Mouse (Mus musculus) limb, embryonic 14.5 days (tissue): ENCODE data around the gene Gm49380. TPM values are rescaled to one million over a fixed set of nuclear protein-coding genes. Genes with fewer than 3 reads are reported as not detected.
A peak's percentile ranks its signal among the peaks of the same experiment; 100 is the strongest.

ENCODE experiments used
- ATAC-seq: fragments of 200-750 bp; cut with Nextera tagmentation; 2 replicates; pipeline ENCODE4 v1.8.0; 2017; ENCODE audit warnings: low read depth, moderate number of reproducible peaks, moderate TSS enrichment; ENCODE audit not compliant: low FRiP score
- DNase-seq: peaks from one replicate; pipeline ENCODE4 v3.0.0-alpha.2; 2015; ENCODE audit warnings: low spot score
- H3K27ac ChIP-seq: fragments of 300-500 bp; sonication (generic); replicated peaks from 2 replicates; pipeline ENCODE4 v1.5.1; 2014; ENCODE audit warnings: low read depth, mild to moderate bottlenecking, low read length, moderate library complexity, mixed read lengths
- H3K27me3 ChIP-seq: fragments of 300-500 bp; sonication (generic); 2 replicates; pipeline ENCODE4 v1.6.1; 2014; ENCODE audit warnings: low read length, mixed read lengths; ENCODE audit not compliant: control insufficient read depth, insufficient read depth
- H3K36me3 ChIP-seq: fragments of 300-500 bp; sonication (generic); 2 replicates; pipeline ENCODE4 v1.6.1; 2014; ENCODE audit warnings: mild to moderate bottlenecking, low read length, moderate library complexity, mixed read lengths; ENCODE audit not compliant: control insufficient read depth, insufficient read depth
- H3K4me1 ChIP-seq: fragments of 300-500 bp; sonication (generic); 2 replicates; pipeline ENCODE4 v1.6.1; 2014; ENCODE audit warnings: antibody characterized with exemption, low read length, mixed read lengths; ENCODE audit not compliant: control insufficient read depth, insufficient read depth
- H3K4me2 ChIP-seq: fragments of 300-500 bp; sonication (generic); replicated peaks from 2 replicates; pipeline ENCODE4 v1.6.1; 2014; ENCODE audit warnings: low read depth, mild to moderate bottlenecking, low read length, moderate library complexity; ENCODE audit not compliant: severe bottlenecking
- H3K4me3 ChIP-seq: fragments of 300-500 bp; sonication (generic); replicated peaks from 2 replicates; pipeline ENCODE4 v1.5.1; 2014; ENCODE audit warnings: low read length
- H3K9ac ChIP-seq: fragments of 300-500 bp; sonication (generic); 2 replicates; pipeline ENCODE4 v1.6.1; 2014; ENCODE audit warnings: mild to moderate bottlenecking, low read depth, low read length, moderate library complexity; ENCODE audit not compliant: severe bottlenecking
- H3K9me3 ChIP-seq: fragments of 300-500 bp; sonication (generic); 2 replicates; pipeline ENCODE4 v1.6.1; 2016; ENCODE audit warnings: low read length; ENCODE audit not compliant: control insufficient read depth
- POLR2A ChIP-seq: fragments of 200-500 bp; IDR thresholded peaks from 2 replicates; pipeline ENCODE4 v1.8.0; 2012; ENCODE audit warnings: inconsistent platforms, mild to moderate bottlenecking, moderate library complexity, borderline replicate concordance; ENCODE audit not compliant: insufficient read depth, insufficient read length; ENCODE audit errors: extremely low read depth
- WGBS: fragments of 180-500 bp; shearing (Covaris S2); extraction: QIAGEN DNeasy Blood & Tissue Kit; methylation state at CpG from one replicate; pipeline ENCODE4 v1.1.7; 2014; 5-methylcytosine and 5-hydroxymethylcytosine counted together
- polyA plus RNA-seq, 2 experiments: library from polyadenylated mRNA; depleted of rRNA in 1 of 2; stranded (reverse) in 1 of 2; unstranded in 1 of 2; fragments of >200 nt; fragmentation: Nextera tagmentation in 1 of 2; extraction: Ambion mirVana in 1 of 2; gene quantifications; 2 replicates each; pipeline versions ENCODE4 v1.2.1 to v1.2.3; 2012 to 2014

Gm49380 gene
- polyA plus RNA-seq, 2 experiments, result 0.23 to 0.49 TPM

- 64% methylated on average over 6 of the region's 6 CpGs for WGBS
- Histone ChIP-seq H3K4me3 (no peak overlapping the region), H3K36me3 (no peaks in the 10 kb centered on the region), H3K4me1 (peaks cover 10% of the 10 kb centered on the region; the same call in 1 of the 2 replicates), H3K27ac (no peak overlapping the region), H3K4me2 (no peak overlapping the region), H3K9ac (no peak overlapping the region), H3K27me3 (peaks cover 23% of the 10 kb centered on the region), H3K9me3 (no peaks in the 10 kb centered on the region)
- DNase-seq (peak; percentile 38), ATAC-seq (no peak)
- no peak for TF ChIP-seq POLR2A
Measured at GRCm38 (mm10) chr9:44047071-44047470, 66.2 kb downstream of the Gm49380 start.

DNA sequence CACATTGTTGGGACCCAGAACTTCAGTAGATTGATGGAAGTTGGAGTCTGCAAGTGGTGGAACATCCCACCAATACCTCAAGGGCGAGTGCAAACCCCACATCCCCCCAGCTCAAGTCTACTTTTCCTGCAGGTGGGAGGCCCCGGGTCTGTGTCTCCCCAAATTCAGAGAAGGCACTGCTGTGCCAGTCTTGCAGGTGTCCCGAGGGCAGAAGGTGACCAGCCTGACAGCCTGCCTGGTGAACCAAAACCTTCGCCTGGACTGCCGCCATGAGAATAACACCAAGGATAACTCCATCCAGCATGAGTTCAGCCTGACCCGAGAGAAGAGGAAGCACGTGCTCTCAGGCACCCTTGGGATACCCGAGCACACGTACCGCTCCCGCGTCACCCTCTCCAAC lies 66.9 kb downstream of the Gm49380 start:
- no peak overlapping the region for H3K9ac ChIP-seq
- 89% methylated on average over 12 of the region's 12 CpGs for WGBS
- no peaks in the 10 kb centered on the region for H3K9me3 ChIP-seq
- H3K27ac ChIP-seq, result no peak overlapping the region
- TF ChIP-seq POLR2A, result no peak
- H3K27me3 ChIP-seq, result peaks cover 23% of the 10 kb centered on the region
- no peak overlapping the region for H3K4me3 ChIP-seq
- no peaks in the 10 kb centered on the region for H3K36me3 ChIP-seq
- DNase-seq, result no peak
- ATAC-seq, result no peak
- H3K4me1 ChIP-seq, result peaks cover 10% of the 10 kb centered on the region; the same call in 1 of the 2 replicates
- no peak overlapping the region for H3K4me2 ChIP-seq

GRCm38 (mm10) chr9:44045884-44046272 lies 67.4 kb downstream of the Gm49380 start:
- ATAC-seq (no peak), DNase-seq (no peak)
- H3K27me3 ChIP-seq, result peaks cover 23% of the 10 kb centered on the region
- no peaks in the 10 kb centered on the region for H3K36me3 ChIP-seq
- H3K9ac ChIP-seq, result no peak overlapping the region
- no peak for TF ChIP-seq POLR2A
- H3K27ac ChIP-seq, result no peak overlapping the region
- WGBS, result 82% methylated on average over 5 of the region's 5 CpGs
- no peak overlapping the region for H3K4me2 ChIP-seq
- H3K4me3 ChIP-seq, result no peak overlapping the region
- H3K4me1 ChIP-seq, result peaks cover 10% of the 10 kb centered on the region; the same call in 1 of the 2 replicates
- H3K9me3 ChIP-seq, result no peaks in the 10 kb centered on the region

DNA sequence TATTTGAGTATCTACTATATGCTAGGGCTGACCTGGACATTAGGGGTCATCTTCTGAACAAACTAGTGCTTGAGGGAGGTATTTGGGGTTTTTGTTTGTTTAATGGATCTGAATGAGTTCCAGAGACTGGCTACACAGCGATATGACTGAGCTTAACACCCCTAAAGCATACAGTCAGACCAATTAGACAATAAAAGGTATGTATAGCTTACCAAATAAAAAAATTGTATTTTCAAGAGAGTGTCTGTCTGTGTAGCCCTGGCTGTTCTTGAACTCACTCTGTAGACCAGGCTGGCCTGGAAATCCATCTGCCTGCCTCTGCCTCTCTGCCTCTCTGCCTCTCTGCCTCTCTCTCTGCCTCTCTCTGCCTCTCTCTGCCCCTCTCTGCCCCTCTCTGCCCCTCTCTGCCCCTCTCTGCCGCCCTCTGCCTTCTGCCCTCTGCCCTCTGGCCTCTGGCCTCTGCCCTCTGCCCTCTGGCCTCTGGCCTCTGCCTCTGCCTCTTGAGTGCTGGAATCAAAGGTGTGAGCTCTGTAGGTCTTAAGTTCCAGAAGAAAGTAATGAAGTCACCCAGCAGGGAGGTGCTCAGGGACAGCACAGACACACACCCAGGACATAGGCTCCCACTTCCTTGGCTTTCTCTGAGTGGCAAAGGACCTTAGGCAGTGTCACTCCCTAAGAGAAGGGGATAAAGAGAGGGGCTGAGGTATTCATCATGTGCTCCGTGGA lies 68.0 kb downstream of the Gm49380 start:
- DNase-seq (no peak), ATAC-seq (no peak)
- 71% methylated on average over 3 of the region's 3 CpGs for WGBS
- H3K9ac ChIP-seq, result no peak overlapping the region
- no peak for TF ChIP-seq POLR2A
- H3K4me3 ChIP-seq, result no peak overlapping the region
- H3K27me3 ChIP-seq, result peaks cover 23% of the 10 kb centered on the region
- H3K36me3 ChIP-seq, result no peaks in the 10 kb centered on the region
- H3K9me3 ChIP-seq, result no peaks in the 10 kb centered on the region
- peaks cover 10% of the 10 kb centered on the region; the same call in 1 of the 2 replicates for H3K4me1 ChIP-seq
- H3K4me2 ChIP-seq, result no peak overlapping the region
- no peak overlapping the region for H3K27ac ChIP-seq

GRCm38 (mm10) chr9:44044426-44045157 lies 68.7 kb downstream of the Gm49380 start:
- DNase-seq (no peak), ATAC-seq (no peak)
- no peaks in the 10 kb centered on the region for H3K36me3 ChIP-seq
- no peak for TF ChIP-seq POLR2A
- peaks cover 10% of the 10 kb centered on the region; the same call in 1 of the 2 replicates for H3K4me1 ChIP-seq
- peak overlapping the region; percentile 57; the same call in 1 of the 2 replicates for H3K4me2 ChIP-seq
- H3K27me3 ChIP-seq, result peaks cover 23% of the 10 kb centered on the region
- WGBS, result 44% methylated on average over 14 of the region's 14 CpGs
- H3K9ac ChIP-seq, result no peak overlapping the region
- H3K9me3 ChIP-seq, result no peaks in the 10 kb centered on the region
- no peak overlapping the region for H3K27ac ChIP-seq
- peak overlapping the region; percentile 36 for H3K4me3 ChIP-seq
